Mouse (Mus musculus) layer of hippocampus, postnatal 36 days (tissue): Measurements from ENCODE around the gene Tmem200c. TPM values are rescaled to one million over a fixed set of nuclear protein-coding genes. Genes with fewer than 3 reads are reported as not detected.

ENCODE experiments used
- total RNA-seq, 2 experiments: library from RNA; stranded (reverse); gene quantifications; 2 replicates each; pipeline ENCODE4 v1.2.3; 2021

Gene Tmem200c
- total RNA-seq, 2 experiments from 2014 or later: 7.2 to 8.3 TPM

Other genes starting within 250 kb of the Tmem200c start
- 100 to 1,000 TPM; 125 to 131 TPM for gene Epb41l3, start 249.1 kb downstream of the Tmem200c start, total RNA-seq